ENCODE assay signal across 14 mouse cellular contexts in the genomic region with DNA sequence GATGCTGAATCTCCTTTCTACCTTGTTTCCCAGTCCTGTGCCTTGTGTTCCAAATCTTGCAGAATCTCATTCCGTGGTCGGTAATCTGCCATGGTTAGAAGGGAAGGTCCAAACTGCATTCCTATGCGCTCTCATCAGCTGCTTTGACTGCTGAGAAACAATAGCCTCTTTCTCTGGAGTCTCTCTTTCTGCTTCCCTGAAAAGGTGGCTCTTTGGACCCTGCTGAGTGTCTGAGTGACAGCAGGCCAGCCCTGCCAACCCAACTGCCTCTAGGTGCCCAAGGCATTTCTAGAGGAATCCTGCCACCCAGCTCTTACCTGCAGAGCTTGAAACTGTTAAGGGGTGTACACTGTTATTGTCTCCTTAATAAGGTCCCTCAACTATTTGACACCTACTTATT.
DNase-seq lines count a peak whose midpoint lies in the region; ATAC-seq and TF ChIP-seq lines count a peak whose summit lies in the region.
"Had no signal": no experiment of that assay in that cellular context is flagged by ENCODE, and none has a peak within 500 bp of the region (broad histone marks: within the 10 kb centered on the region; RNA-seq: fewer than 3 reads in every experiment).

No protein-coding gene starts in this region.

- no peak overlapping the region for H3K4me2 ChIP-seq in forebrain, embryonic 16.5 days (ENCODE audit: low read length)
- no peak overlapping the region for H3K4me2 ChIP-seq in forebrain, embryonic 12.5 days
- no peak overlapping the region for H3K4me2 ChIP-seq in kidney, postnatal 0 days (ENCODE audit: low read length)
- H3K4me2 ChIP-seq: embryonic facial prominence, embryonic 13.5 days; heart, embryonic 15.5 days had no signal

- ATAC-seq in forebrain, embryonic 16.5 days = peak; percentile 50; the same call in 1 of the 2 replicates
- no peak for ATAC-seq in forebrain, embryonic 12.5 days (ENCODE audit: low FRiP score)
- no peak; the same call in 1 of the 2 replicates for ATAC-seq in kidney, postnatal 0 days (replicated peaks; ENCODE audit: low FRiP score, low read depth)
- ATAC-seq in megakaryocyte-erythroid progenitor cell, adult 5-6 weeks (replicated peaks; ENCODE audit: low FRiP score, low TSS enrichment, poor library complexity, severe bottlenecking) = no peak

- no peak overlapping the region for H3K27ac ChIP-seq in forebrain, embryonic 16.5 days (ENCODE audit: low read length)
- no peak overlapping the region for H3K27ac ChIP-seq in forebrain, embryonic 12.5 days
- no peak overlapping the region for H3K27ac ChIP-seq in kidney, postnatal 0 days
- peak overlapping the region; percentile 28 for H3K27ac ChIP-seq in embryonic fibroblast, embryonic 13.5 days (ENCODE audit: insufficient read depth, low read length)
- H3K27ac ChIP-seq: heart, embryonic 15.5 days; midbrain, embryonic 10.5 days had no signal

- H3K4me3 ChIP-seq in forebrain, embryonic 16.5 days (replicated peaks; ENCODE audit: low read length) = no peak overlapping the region
- H3K4me3 ChIP-seq in forebrain, embryonic 12.5 days (replicated peaks) = no peak overlapping the region
- no peak overlapping the region for H3K4me3 ChIP-seq in kidney, postnatal 0 days (replicated peaks; ENCODE audit: low read depth, low read length)
- no peak overlapping the region for H3K4me3 ChIP-seq in embryonic fibroblast, embryonic 13.5 days (ENCODE audit: insufficient read depth, low read length)
- H3K4me3 ChIP-seq: embryonic facial prominence, embryonic 13.5 days; heart, embryonic 15.5 days; midbrain, embryonic 10.5 days had no signal

- no peak overlapping the region for H3K9ac ChIP-seq in forebrain, embryonic 16.5 days (replicated peaks; ENCODE audit: low read depth, low read length)
- no peak overlapping the region for H3K9ac ChIP-seq in forebrain, embryonic 12.5 days
- H3K9ac ChIP-seq in kidney, postnatal 0 days (ENCODE audit: low read depth, low read length) = no peak overlapping the region
- H3K9ac ChIP-seq: embryonic facial prominence, embryonic 13.5 days; heart, embryonic 15.5 days had no signal

- no peaks in the 10 kb centered on the region for H3K27me3 ChIP-seq in forebrain, embryonic 16.5 days (replicated peaks; ENCODE audit: control insufficient read depth, insufficient read depth, low read length)
- H3K27me3 ChIP-seq in forebrain, embryonic 12.5 days = no peaks in the 10 kb centered on the region
- H3K27me3 ChIP-seq in kidney, postnatal 0 days (ENCODE audit: insufficient read depth, low read length) = no peaks in the 10 kb centered on the region
- H3K27me3 ChIP-seq: embryonic facial prominence, embryonic 13.5 days; heart, embryonic 15.5 days had no signal

- WGBS in forebrain, embryonic 16.5 days = 4% methylated on average over 3 of the region's 3 CpGs
- WGBS in forebrain, embryonic 12.5 days = 8% methylated on average over 3 of the region's 3 CpGs
- WGBS in kidney, postnatal 0 days = 47% methylated on average over 3 of the region's 3 CpGs

- TF ChIP-seq POLR2A in embryonic fibroblast, embryonic 13.5 days (IDR thresholded peaks at IDR 0.05; ENCODE audit: low read depth, low read length) = no peak

- no peaks in the 10 kb centered on the region for H3K9me3 ChIP-seq in forebrain, embryonic 16.5 days (ENCODE audit: control insufficient read depth, low read length)
- no peaks in the 10 kb centered on the region for H3K9me3 ChIP-seq in forebrain, embryonic 12.5 days
- no peaks in the 10 kb centered on the region for H3K9me3 ChIP-seq in kidney, postnatal 0 days (replicated peaks; ENCODE audit: low read length)
- H3K9me3 ChIP-seq: embryonic facial prominence, embryonic 13.5 days; heart, embryonic 15.5 days; midbrain, embryonic 10.5 days had no signal

- peak; percentile 21 for DNase-seq in kidney, postnatal 0 days (ENCODE audit: low spot score)
- no peak for DNase-seq in kidney, postnatal 10 days
- DNase-seq in Muller cell, postnatal 12 days (ENCODE audit: inconsistent ontology term) = peak; percentile 92
- no peak for DNase-seq in gastrocnemius, postnatal 10 days
- DNase-seq: adrenal gland, postnatal 10 days; lung, adult 18-20 months; right cerebral cortex, postnatal 25 days had no signal

- H3K36me3 ChIP-seq in forebrain, embryonic 16.5 days (ENCODE audit: control insufficient read depth, insufficient read depth) = no peaks in the 10 kb centered on the region
- no peaks in the 10 kb centered on the region for H3K36me3 ChIP-seq in forebrain, embryonic 12.5 days (replicated peaks)
- no peaks in the 10 kb centered on the region for H3K36me3 ChIP-seq in kidney, postnatal 0 days (ENCODE audit: insufficient read depth, low read length)
- H3K36me3 ChIP-seq: embryonic facial prominence, embryonic 13.5 days; heart, embryonic 15.5 days; midbrain, embryonic 10.5 days had no signal

- no peak for TF ChIP-seq CTCF in kidney, postnatal 0 days (IDR thresholded peaks at IDR 0.05; ENCODE audit: low read depth)
- no peak for TF ChIP-seq CTCF in embryonic fibroblast, embryonic 13.5 days (IDR thresholded peaks at IDR 0.05; ENCODE audit: borderline replicate concordance, insufficient read depth, low read length)

- H3K4me1 ChIP-seq in forebrain, embryonic 16.5 days (replicated peaks; ENCODE audit: control insufficient read depth, insufficient read depth, low read length) = 0 out of 2 replicates have a peak, but pooled peaks cover 4% of the 10 kb centered on the region
- peaks cover 8% of the 10 kb centered on the region for H3K4me1 ChIP-seq in forebrain, embryonic 12.5 days
- no peaks in the 10 kb centered on the region; the same call in 1 of the 2 replicates for H3K4me1 ChIP-seq in kidney, postnatal 0 days (replicated peaks; ENCODE audit: insufficient read depth, low read length)
- H3K4me1 ChIP-seq in embryonic fibroblast, embryonic 13.5 days (ENCODE audit: control insufficient read depth, insufficient read depth, low read length) = peaks cover 12% of the 10 kb centered on the region
- H3K4me1 ChIP-seq: heart, embryonic 15.5 days had no signal

Comparison
In these comparisons a context has a peak if more than half of its experiments do, and no peak if none do; other contexts are left out.
1. DNase-seq: peak in kidney, postnatal 0 days (single experiment) and Muller cell, postnatal 12 days (single experiment); none in kidney, postnatal 10 days (single experiment) and gastrocnemius, postnatal 10 days (single experiment).